Mouse (Mus musculus) forebrain, postnatal 0 days (tissue): ENCODE data around the gene Mesp1. TPM values are rescaled to one million over a fixed set of nuclear protein-coding genes. Genes with fewer than 3 reads are reported as not detected.

Experiments
- ATAC-seq: fragments of 200-750 bp; cut with Nextera tagmentation; 2 replicates; pipeline ENCODE4 v1.8.0; 2017; ENCODE audit warnings: mild to moderate bottlenecking, moderate library complexity
- DNase-seq: peaks from one replicate; pipeline ENCODE4 v3.0.0-alpha.2; 2015
- H3K27ac ChIP-seq: fragments of 300-500 bp; sonication (generic); 2 replicates; pipeline ENCODE4 v1.5.1; 2014; ENCODE audit warnings: low read depth, mild to moderate bottlenecking, antibody characterized with exemption, low read length, moderate library complexity, mixed read lengths
- H3K27me3 ChIP-seq: fragments of 300-500 bp; sonication (generic); 2 replicates; pipeline ENCODE4 v1.6.1; 2014; ENCODE audit warnings: mild to moderate bottlenecking, low read length, mixed read lengths; ENCODE audit not compliant: insufficient read depth
- H3K36me3 ChIP-seq: fragments of 300-500 bp; sonication (generic); 2 replicates; pipeline ENCODE4 v1.6.1; 2014; ENCODE audit warnings: mild to moderate bottlenecking, moderate library complexity; ENCODE audit not compliant: insufficient read depth
- H3K4me1 ChIP-seq: fragments of 300-500 bp; sonication (generic); 2 replicates; pipeline ENCODE4 v1.6.1; 2014; ENCODE audit warnings: antibody characterized with exemption; ENCODE audit not compliant: insufficient read depth
- H3K4me2 ChIP-seq: fragments of 300-500 bp; sonication (generic); 2 replicates; pipeline ENCODE4 v1.6.1; 2014; ENCODE audit warnings: low read depth, mild to moderate bottlenecking, moderate library complexity
- H3K4me3 ChIP-seq: fragments of 300-500 bp; sonication (generic); 2 replicates; pipeline ENCODE4 v1.5.1; 2014; ENCODE audit warnings: low read depth, low read length, mixed read lengths
- H3K9ac ChIP-seq: fragments of 300-500 bp; sonication (generic); 2 replicates; pipeline ENCODE4 v1.6.1; 2014; ENCODE audit warnings: mild to moderate bottlenecking
- H3K9me3 ChIP-seq: fragments of 300-500 bp; sonication (generic); 2 replicates; pipeline ENCODE4 v1.6.1; 2016; ENCODE audit warnings: low read length
- CTCF ChIP-seq: sonication (generic); IDR thresholded peaks from 2 replicates; pipeline ENCODE4 v1.5.1; 2016; ENCODE audit warnings: antibody characterized with exemption, control low read depth, low read depth
- WGBS: fragments of 180-500 bp; shearing (Covaris S2); extraction: QIAGEN DNeasy Blood & Tissue Kit; methylation state at CpG from one replicate; pipeline ENCODE4 v1.1.7; 2014; 5-methylcytosine and 5-hydroxymethylcytosine counted together
- polyA plus RNA-seq: library from polyadenylated mRNA; unstranded; fragments of >200 nt; fragmentation: Nextera tagmentation; extraction: Ambion mirVana; gene quantifications from 2 replicates; pipeline ENCODE4 v1.2.1, GENCODE M21; 2015
- total RNA-seq: library from RNA; depleted of rRNA; stranded (reverse); fragments of >200 nt; gene quantifications from 2 replicates; pipeline ENCODE4 v1.2.3, GENCODE M21; 2014

The Mesp1 gene
- total and polyA plus RNA-seq, 2 experiments from 2014 or later = 1.1 to 1.6 TPM

- Histone ChIP-seq H3K27ac (no peak overlapping the region), H3K4me2 (no peak overlapping the region), H3K9me3 (no peaks in the 10 kb centered on the region), H3K9ac (no peak overlapping the region), H3K4me3 (no peak overlapping the region), H3K4me1 (no peaks in the 10 kb centered on the region), H3K36me3 (no peaks in the 10 kb centered on the region), H3K27me3 (no peaks in the 10 kb centered on the region)
- no peak for ATAC-seq
- no peak for TF ChIP-seq CTCF
- no peak for DNase-seq
- WGBS = 39% methylated on average over 2 of the region's 2 CpGs
Observed at GRCm38 (mm10) chr7:79803887-79804286, 10.3 kb upstream of the Mesp1 start.

GRCm38 (mm10) chr7:79802037-79802436, 8.4 kb upstream of the Mesp1 start:
- no peak for TF ChIP-seq CTCF
- H3K4me3 ChIP-seq = no peak overlapping the region
- no peaks in the 10 kb centered on the region for H3K27me3 ChIP-seq
- 71% methylated on average over 5 of the region's 5 CpGs for WGBS
- H3K4me1 ChIP-seq = no peaks in the 10 kb centered on the region
- no peak for DNase-seq
- H3K27ac ChIP-seq = no peak overlapping the region
- H3K4me2 ChIP-seq = no peak overlapping the region
- ATAC-seq = no peak
- H3K36me3 ChIP-seq = no peaks in the 10 kb centered on the region
- no peaks in the 10 kb centered on the region for H3K9me3 ChIP-seq
- no peak overlapping the region for H3K9ac ChIP-seq

- Histone ChIP-seq H3K36me3 (no peaks in the 10 kb centered on the region), H3K27me3 (no peaks in the 10 kb centered on the region), H3K9ac (no peak overlapping the region), H3K4me2 (no peak overlapping the region), H3K4me1 (no peaks in the 10 kb centered on the region), H3K9me3 (no peaks in the 10 kb centered on the region), H3K4me3 (no peak overlapping the region), H3K27ac (no peak overlapping the region)
- 78% methylated on average over 11 of the region's 11 CpGs for WGBS
- ATAC-seq = no peak
- no peak for TF ChIP-seq CTCF
- DNase-seq = no peak
Observed at GRCm38 (mm10) chr7:79801391-79801790, 7.8 kb upstream of the Mesp1 start.

DNA sequence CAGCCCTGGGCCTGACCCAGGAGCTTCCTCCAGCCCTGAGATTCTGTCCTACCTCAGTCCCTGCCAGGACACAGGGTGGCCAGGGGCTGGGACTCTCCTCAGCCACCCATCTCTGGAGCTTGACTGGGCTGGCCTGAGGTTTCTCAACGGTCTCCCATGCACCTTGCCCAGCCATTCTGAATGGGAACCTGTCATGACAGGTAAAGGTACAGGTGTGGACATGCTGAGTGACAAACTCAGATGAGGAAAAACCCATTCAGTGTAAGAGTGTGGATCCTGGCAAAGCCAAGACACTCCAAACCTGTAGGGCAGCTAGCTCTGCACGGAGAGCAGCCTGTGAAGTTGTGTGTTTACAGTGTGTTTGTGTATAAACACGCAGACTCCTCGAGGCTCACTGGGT, 6.7 kb upstream of the Mesp1 start:
- H3K27ac ChIP-seq = no peak overlapping the region
- whole genome bisulfite sequencing = 83% methylated on average over 4 of the region's 4 CpGs
- no peak overlapping the region for H3K9ac ChIP-seq
- no peaks in the 10 kb centered on the region for H3K27me3 ChIP-seq
- no peak for ATAC-seq
- TF ChIP-seq CTCF = no peak
- H3K4me1 ChIP-seq = no peaks in the 10 kb centered on the region
- no peaks in the 10 kb centered on the region for H3K36me3 ChIP-seq
- no peak for DNase-seq
- no peaks in the 10 kb centered on the region for H3K9me3 ChIP-seq
- no peak overlapping the region for H3K4me2 ChIP-seq
- no peak overlapping the region for H3K4me3 ChIP-seq

DNA sequence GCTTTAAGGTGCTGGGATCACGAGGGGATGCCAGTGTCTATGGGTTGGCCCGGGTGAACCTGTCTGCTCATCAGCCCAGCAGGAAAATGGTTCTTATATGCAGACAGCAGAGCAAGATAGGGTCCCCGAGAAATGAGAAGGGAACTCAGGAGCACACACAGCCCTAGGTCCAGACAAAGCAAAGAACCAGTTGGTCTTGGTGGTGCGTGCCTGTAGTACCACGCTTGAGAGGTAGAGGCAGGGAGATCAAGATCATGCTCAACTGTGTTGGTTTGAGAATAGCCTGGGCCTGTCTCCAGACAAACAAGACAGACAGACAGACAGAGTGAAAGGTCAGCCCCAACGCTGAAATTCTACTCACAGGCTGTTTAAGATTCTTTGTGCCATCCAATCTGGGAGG, 5.9 kb upstream of the Mesp1 start:
- 69% methylated on average over 6 of the region's 6 CpGs for WGBS
- no peak for TF ChIP-seq CTCF
- Histone ChIP-seq H3K27ac (no peak overlapping the region), H3K4me2 (no peak overlapping the region), H3K4me1 (no peaks in the 10 kb centered on the region), H3K36me3 (no peaks in the 10 kb centered on the region), H3K4me3 (no peak overlapping the region), H3K27me3 (0 out of 2 replicates have a peak, but pooled peaks cover 2% of the 10 kb centered on the region), H3K9me3 (no peaks in the 10 kb centered on the region), H3K9ac (no peak overlapping the region)
- DNase-seq = no peak
- no peak for ATAC-seq

DNA sequence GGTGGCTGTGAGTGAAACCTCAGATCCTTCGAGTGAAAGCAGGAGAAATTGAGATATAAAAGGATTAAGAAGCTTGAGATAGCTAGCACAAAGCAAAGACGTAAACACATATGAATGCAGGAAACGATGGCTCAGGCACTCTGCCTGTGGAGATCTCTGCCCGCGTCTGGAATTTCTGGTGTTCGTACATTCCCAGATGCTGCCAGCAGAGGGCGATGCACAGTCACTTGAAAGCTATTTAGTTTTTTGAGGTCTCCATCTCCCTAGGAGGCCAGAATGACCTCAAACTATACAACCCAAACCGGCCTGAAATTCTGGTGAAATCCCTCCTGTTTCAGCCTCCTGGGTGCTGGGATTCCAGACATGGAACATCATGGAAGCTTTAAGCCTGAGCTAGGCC, 5.5 kb upstream of the Mesp1 start:
- peak; percentile 23; the same call in 1 of the 2 replicates for ATAC-seq
- 6% methylated on average over 8 of the region's 8 CpGs for WGBS
- peak; percentile 85 for TF ChIP-seq CTCF

DNA sequence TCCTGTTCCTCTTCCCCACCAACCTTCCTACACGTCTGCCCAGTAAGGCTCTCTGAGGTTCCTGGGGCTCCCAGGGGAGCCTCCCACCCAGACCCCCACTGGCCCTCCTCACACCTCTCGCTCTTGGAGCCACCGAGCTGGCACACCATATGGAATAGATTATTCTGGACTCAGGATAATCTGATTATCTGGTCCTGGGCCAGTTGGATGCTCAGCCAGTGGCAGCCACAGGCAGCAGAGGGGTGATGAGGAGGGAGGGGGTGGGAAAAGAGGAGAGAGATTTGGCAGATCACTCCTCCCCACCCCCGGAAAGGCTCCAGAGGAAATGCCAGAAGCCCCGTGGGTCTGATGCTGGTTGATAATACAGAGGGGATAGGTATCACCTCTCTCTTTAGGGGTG, 5.0 kb upstream of the Mesp1 start:
- Histone ChIP-seq H3K9me3 (no peaks in the 10 kb centered on the region), H3K36me3 (no peaks in the 10 kb centered on the region), H3K27ac (no peak overlapping the region), H3K27me3 (peaks cover 7% of the 10 kb centered on the region; the same call in 1 of the 2 replicates), H3K4me3 (no peak overlapping the region), H3K4me2 (no peak overlapping the region), H3K4me1 (no peaks in the 10 kb centered on the region), H3K9ac (no peak overlapping the region)
- DNase-seq = no peak
- TF ChIP-seq CTCF = no peak
- ATAC-seq = no peak
- 28% methylated on average over 5 of the region's 5 CpGs for WGBS

More for the DNA sequence above, 5.5 kb upstream of the Mesp1 start:
- peak; percentile 82 for DNase-seq
- Histone ChIP-seq H3K27ac (no peak overlapping the region), H3K4me2 (no peak overlapping the region), H3K4me3 (no peak overlapping the region), H3K9me3 (no peaks in the 10 kb centered on the region), H3K4me1 (no peaks in the 10 kb centered on the region), H3K36me3 (no peaks in the 10 kb centered on the region), H3K27me3 (0 out of 2 replicates have a peak, but pooled peaks cover 3% of the 10 kb centered on the region), H3K9ac (no peak overlapping the region)
